Comparison of ENCODE assay signal across 8 mouse cellular contexts in genomic region chr8:48481709-48482671, GRCm38 (mm10).
DNase-seq lines count a peak whose midpoint lies in the region; ATAC-seq and TF ChIP-seq lines count a peak whose summit lies in the region.

No protein-coding gene starts in this region.

- H3K27me3 ChIP-seq in lung, embryonic 14.5 days (ENCODE audit: insufficient read depth, low read length) = no peaks in the 10 kb centered on the region
- H3K27me3 ChIP-seq in heart, embryonic 16.5 days (ENCODE audit: control insufficient read depth, insufficient read depth, low read length) = no peaks in the 10 kb centered on the region
- H3K27me3 ChIP-seq in cerebellum, adult 2 months (ENCODE audit: control insufficient read depth, insufficient read depth, low read length) = no peaks in the 10 kb centered on the region; the same call in 1 of the 2 replicates

- peak overlapping the region; percentile 69 for H3K27ac ChIP-seq in lung, embryonic 14.5 days (ENCODE audit: low read depth)
- H3K27ac ChIP-seq in heart, embryonic 16.5 days (ENCODE audit: low read length) = no peak overlapping the region; the same call in 1 of the 2 replicates
- no peak overlapping the region for H3K27ac ChIP-seq in cerebellum, adult 2 months (ENCODE audit: insufficient read depth, low read length)

- H3K4me1 ChIP-seq in lung, embryonic 14.5 days (ENCODE audit: insufficient read depth) = no peaks in the 10 kb centered on the region
- H3K4me1 ChIP-seq in lung, adult 2 months (ENCODE audit: control insufficient read depth, insufficient read depth, low read length) = no peaks in the 10 kb centered on the region
- H3K4me1 ChIP-seq in heart, embryonic 16.5 days (ENCODE audit: control insufficient read depth, insufficient read depth, low read length) = no peaks in the 10 kb centered on the region
- no peaks in the 10 kb centered on the region for H3K4me1 ChIP-seq in cerebellum, adult 2 months (ENCODE audit: control insufficient read depth, insufficient read depth, low read length)

- 64% methylated on average over 33 of the region's 33 CpGs for WGBS in lung, embryonic 14.5 days
- WGBS in lung, adult 2 months = 71% methylated on average over 33 of the region's 33 CpGs
- 64% methylated on average over 33 of the region's 33 CpGs for WGBS in heart, embryonic 16.5 days
- WGBS in cerebellum, adult 2 months = 49% methylated on average over 33 of the region's 33 CpGs

- TF ChIP-seq CTCF in lung, embryonic 14.5 days (IDR thresholded peaks at IDR 0.05; ENCODE audit: low read depth) = no peak
- TF ChIP-seq CTCF in lung, adult 2 months (IDR thresholded peaks at IDR 0.05; ENCODE audit: insufficient read depth, low read length) = no peak
- no peak for TF ChIP-seq CTCF in cerebellum, adult 2 months (IDR thresholded peaks at IDR 0.05; ENCODE audit: borderline replicate concordance, insufficient read depth, low read depth, low read length)

- ATAC-seq in lung, embryonic 14.5 days (ENCODE audit: insufficient read depth) = peak; percentile 89
- ATAC-seq in heart, embryonic 16.5 days (replicated peaks; ENCODE audit: extremely low read depth, insufficient read depth, low FRiP score) = peak; percentile 60; the same call in 1 of the 2 replicates

- H3K9ac ChIP-seq in lung, embryonic 14.5 days = no peak overlapping the region
- H3K9ac ChIP-seq in heart, embryonic 16.5 days (ENCODE audit: low read length) = no peak overlapping the region

- H3K36me3 ChIP-seq in lung, embryonic 14.5 days (ENCODE audit: insufficient read depth) = no peaks in the 10 kb centered on the region
- H3K36me3 ChIP-seq in heart, embryonic 16.5 days (ENCODE audit: control insufficient read depth, insufficient read depth) = no peaks in the 10 kb centered on the region

- no peak overlapping the region for H3K4me3 ChIP-seq in lung, embryonic 14.5 days (ENCODE audit: low read depth, low read length)
- H3K4me3 ChIP-seq in lung, adult 2 months (replicated peaks; ENCODE audit: extremely low read depth, low read depth, low read length) = no peak overlapping the region
- peak overlapping the region; percentile 11; the same call in 1 of the 2 replicates for H3K4me3 ChIP-seq in heart, embryonic 16.5 days (ENCODE audit: low read length)
- no peak overlapping the region for H3K4me3 ChIP-seq in cerebellum, adult 2 months (replicated peaks; ENCODE audit: insufficient read depth, low read depth, low read length)

- peak; percentile 19 for DNase-seq in adrenal gland, adult 2 months
- no peak for DNase-seq in adrenal gland, adult 8-10 months
- peak; percentile 52 for DNase-seq in lung, embryonic 14.5 days
- DNase-seq in lung, adult 2 months = no peak
- peak; percentile 5 to 28 for DNase-seq in lung, postnatal 4 days
- DNase-seq in thymus, postnatal 10 days (ENCODE audit: low spot score in 2 of 2) = no peak
- DNase-seq in cerebellum, adult 2 months = no peak

- H3K9me3 ChIP-seq in lung, embryonic 14.5 days (ENCODE audit: low read depth, low read length) = no peaks in the 10 kb centered on the region
- H3K9me3 ChIP-seq in heart, embryonic 16.5 days (replicated peaks; ENCODE audit: control insufficient read depth, low read length) = no peaks in the 10 kb centered on the region

- peak overlapping the region; percentile 3 for H3K4me2 ChIP-seq in lung, embryonic 14.5 days
- H3K4me2 ChIP-seq in heart, embryonic 16.5 days (ENCODE audit: low read depth, low read length) = peak overlapping the region; percentile 49

- no peak for TF ChIP-seq POLR2A in lung, adult 2 months (IDR thresholded peaks at IDR 0.05; ENCODE audit: borderline replicate concordance, extremely low read depth, low read depth, low read length)
- TF ChIP-seq POLR2A in cerebellum, adult 2 months (IDR thresholded peaks at IDR 0.05; ENCODE audit: borderline replicate concordance, insufficient read depth, low read length) = no peak

Comparison
In these comparisons a context has a peak if more than half of its experiments do, and no peak if none do; other contexts are left out.
1. DNase-seq: peak in adrenal gland, adult 2 months (single experiment), lung, embryonic 14.5 days (single experiment) and lung, postnatal 4 days (2 of 2); none in adrenal gland, adult 8-10 months (single experiment), lung, adult 2 months (single experiment), thymus, postnatal 10 days (0 of 2) and cerebellum, adult 2 months (0 of 2).